Mouse (Mus musculus) testis, adult 2 months (tissue): ENCODE data around the gene Vezt.

Experiments
- CTCF ChIP-seq: fragments of 200-500 bp; IDR thresholded peaks from 2 replicates; pipeline ENCODE4 v1.5.1; 2012; ENCODE audit warnings: low read depth, mild to moderate bottlenecking, inconsistent platforms, low read length, moderate library complexity; ENCODE audit not compliant: control insufficient read depth, insufficient read depth, insufficient replicate concordance
- POLR2A ChIP-seq: fragments of 200-500 bp; IDR thresholded peaks from 2 replicates; pipeline ENCODE4 v1.6.1; 2012; ENCODE audit warnings: low read depth, mild to moderate bottlenecking, inconsistent platforms, low read length, moderate library complexity; ENCODE audit not compliant: control insufficient read depth

GRCm38 (mm10) chr10:93912917-93913316 is 122.7 kb downstream of the Vezt start:
- TF ChIP-seq CTCF: no peak
- no peak for TF ChIP-seq POLR2A
